Mouse (Mus musculus) forebrain, embryonic 12.5 days (tissue): Measurements from ENCODE around the gene Fam102a. TPM values are rescaled to one million over a fixed set of nuclear protein-coding genes. Genes with fewer than 3 reads are reported as not detected.
A peak's percentile ranks its signal among the peaks of the same experiment; 100 is the strongest.

Experiments used
- ATAC-seq: fragments of 200-750 bp; cut with Nextera tagmentation; 2 replicates; pipeline ENCODE4 v1.8.0; 2017; ENCODE audit warnings: moderate TSS enrichment; ENCODE audit not compliant: low FRiP score
- H3K27ac ChIP-seq: fragments of 300-500 bp; sonication (generic); 2 replicates; pipeline ENCODE4 v1.5.1; 2016; ENCODE audit warnings: mild to moderate bottlenecking
- H3K27me3 ChIP-seq: fragments of 300-500 bp; sonication (generic); 2 replicates; pipeline ENCODE4 v1.6.1; 2016; ENCODE audit warnings: mild to moderate bottlenecking
- H3K36me3 ChIP-seq: fragments of 300-500 bp; sonication (generic); replicated peaks from 2 replicates; pipeline ENCODE4 v1.6.1; 2016; ENCODE audit warnings: mild to moderate bottlenecking
- H3K4me1 ChIP-seq: fragments of 300-500 bp; sonication (generic); 2 replicates; pipeline ENCODE4 v1.6.1; 2016
- H3K4me2 ChIP-seq: fragments of 300-500 bp; sonication (generic); 2 replicates; pipeline ENCODE4 v1.6.1; 2016; ENCODE audit warnings: mild to moderate bottlenecking, moderate library complexity
- H3K4me3 ChIP-seq: fragments of 300-500 bp; sonication (generic); replicated peaks from 2 replicates; pipeline ENCODE4 v1.5.1; 2016; ENCODE audit warnings: mild to moderate bottlenecking
- H3K9ac ChIP-seq: fragments of 300-500 bp; sonication (generic); 2 replicates; pipeline ENCODE4 v1.6.1; 2016; ENCODE audit warnings: mild to moderate bottlenecking
- H3K9me3 ChIP-seq: fragments of 300-500 bp; sonication (generic); 2 replicates; pipeline ENCODE4 v1.6.1; 2016
- WGBS: fragments of 180-500 bp; shearing (Covaris S2); methylation state at CpG from one replicate; pipeline ENCODE4 v1.1.7; 2016; 5-methylcytosine and 5-hydroxymethylcytosine counted together
- polyA plus RNA-seq: library from polyadenylated mRNA; unstranded; fragments of >200 nt; fragmentation: Nextera tagmentation; extraction: Ambion mirVana; gene quantifications from 2 replicates; pipeline ENCODE4 v1.2.1, GENCODE M21; 2016

Fam102a gene
- polyA plus RNA-seq, 1 experiment from 2014 or later, result 8.7 TPM

- Histone ChIP-seq H3K9me3 (no peaks in the 10 kb centered on the region), H3K27ac (no peak within 1 kb of the TSS), H3K4me2 (peak within 1 kb of the TSS; percentile 100), H3K36me3 (no peaks in the 10 kb centered on the region), H3K27me3 (peaks cover 47% of the 10 kb centered on the region), H3K9ac (peak within 1 kb of the TSS; percentile 69), H3K4me3 (peak within 1 kb of the TSS; percentile 54), H3K4me1 (peaks cover 18% of the 10 kb centered on the region)
- 5% methylated on average over 28 of the region's 28 CpGs for whole genome bisulfite sequencing
- peak; percentile 75 for ATAC-seq
Observed at GRCm38 (mm10) chr2:32575586-32576160, 40.5 kb downstream of the Fam102a start, which contains the start of gene 9430097D07Rik. Gene 9430097D07Rik (minus strand): TSS chr2:32575684.

GRCm38 (mm10) chr2:32576532-32576931 is 41.4 kb downstream of the Fam102a start:
- peaks cover 51% of the 10 kb centered on the region for H3K27me3 ChIP-seq
- no peaks in the 10 kb centered on the region for H3K9me3 ChIP-seq
- no peak overlapping the region for H3K9ac ChIP-seq
- WGBS, result 90% methylated on average over 9 of the region's 9 CpGs
- peaks cover 12% of the 10 kb centered on the region for H3K4me1 ChIP-seq
- H3K27ac ChIP-seq, result no peak overlapping the region
- ATAC-seq, result no peak
- H3K36me3 ChIP-seq, result no peaks in the 10 kb centered on the region
- no peak overlapping the region for H3K4me3 ChIP-seq
- H3K4me2 ChIP-seq, result 0 out of 2 replicates have a peak overlapping the region, but pooled peaks have one; percentile 100

- WGBS, result 40% methylated on average over 25 of the region's 30 CpGs
- H3K27me3 ChIP-seq, result peaks cover 51% of the 10 kb centered on the region
Observed at GRCm38 (mm10) chr2:32578146-32579046, 43.3 kb downstream of the Fam102a start.

GRCm38 (mm10) chr2:32581450-32582095 is 46.4 kb downstream of the Fam102a start:
- H3K36me3 ChIP-seq, result no peaks in the 10 kb centered on the region
- no peak overlapping the region for H3K27ac ChIP-seq
- H3K27me3 ChIP-seq, result peaks cover 54% of the 10 kb centered on the region
- peak overlapping the region; percentile 32 for H3K4me2 ChIP-seq
- 35% methylated on average over 19 of the region's 19 CpGs for WGBS
- no peak overlapping the region for H3K9ac ChIP-seq
- peak; percentile 51; the same call in 1 of the 2 replicates for ATAC-seq
- peak overlapping the region; percentile 22 for H3K4me3 ChIP-seq
- H3K9me3 ChIP-seq, result no peaks in the 10 kb centered on the region
- H3K4me1 ChIP-seq, result peaks cover 9% of the 10 kb centered on the region

More at GRCm38 (mm10) chr2:32578146-32579046, 43.3 kb downstream of the Fam102a start:
- H3K27ac ChIP-seq, result no peak overlapping the region
- no peaks in the 10 kb centered on the region for H3K36me3 ChIP-seq
- no peak for ATAC-seq
- H3K4me3 ChIP-seq, result no peak overlapping the region
- no peak overlapping the region for H3K4me2 ChIP-seq
- no peaks in the 10 kb centered on the region for H3K9me3 ChIP-seq
- peaks cover 12% of the 10 kb centered on the region for H3K4me1 ChIP-seq
- H3K9ac ChIP-seq, result no peak overlapping the region

GRCm38 (mm10) chr2:32582830-32583799 is 48.0 kb downstream of the Fam102a start:
- Histone ChIP-seq H3K27ac (no peak overlapping the region), H3K4me2 (peak overlapping the region; percentile 56), H3K9me3 (no peaks in the 10 kb centered on the region), H3K9ac (peak overlapping the region; percentile 22; the same call in 1 of the 2 replicates), H3K27me3 (peaks cover 38% of the 10 kb centered on the region), H3K4me3 (peak overlapping the region; percentile 22), H3K36me3 (no peaks in the 10 kb centered on the region), H3K4me1 (peaks cover 22% of the 10 kb centered on the region)
- 12% methylated on average over 37 of the region's 37 CpGs for WGBS
- peak; percentile 78 for ATAC-seq

GRCm38 (mm10) chr2:32585149-32585714 is 50.1 kb downstream of the Fam102a start:
- no peak overlapping the region for H3K9ac ChIP-seq
- no peaks in the 10 kb centered on the region for H3K36me3 ChIP-seq
- no peak overlapping the region for H3K4me2 ChIP-seq
- no peak overlapping the region for H3K27ac ChIP-seq
- 87% methylated on average over 7 of the region's 7 CpGs for WGBS
- H3K4me1 ChIP-seq, result peaks cover 30% of the 10 kb centered on the region
- no peak overlapping the region for H3K4me3 ChIP-seq
- peaks cover 17% of the 10 kb centered on the region for H3K27me3 ChIP-seq
- ATAC-seq, result no peak
- no peaks in the 10 kb centered on the region for H3K9me3 ChIP-seq

DNA sequence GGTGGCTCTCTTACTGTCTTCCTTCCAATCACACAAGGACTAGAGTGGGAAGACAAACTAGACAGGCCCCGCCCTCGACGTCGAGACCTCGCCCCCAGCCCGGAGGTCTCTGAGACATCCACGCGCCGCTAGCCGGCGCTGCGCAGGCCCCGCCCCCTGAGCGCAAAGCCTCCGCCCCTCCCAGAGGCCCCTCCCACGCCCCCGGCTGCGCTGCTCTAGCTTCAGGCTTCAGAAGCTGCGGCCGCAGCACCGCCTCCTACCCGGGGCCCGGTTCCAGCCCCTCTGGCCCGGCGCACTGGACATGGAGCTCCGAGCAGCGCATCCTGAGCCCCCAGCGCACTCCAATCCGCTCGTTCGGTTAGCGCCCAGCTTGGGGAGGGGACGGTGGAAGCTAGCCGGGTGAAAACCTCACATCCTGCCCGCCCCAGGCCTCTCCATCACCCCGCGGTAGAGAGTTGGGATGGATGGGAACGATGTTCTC is 51.8 kb downstream of the Fam102a start, which contains the start of gene St6galnac4:
TSS of gene St6galnac4 (plus strand) at position 225 of the 481 bp plus-strand sequence.
- Histone ChIP-seq H3K9me3 (no peaks in the 10 kb centered on the region), H3K27ac (peak within 1 kb of the TSS; percentile 19; the same call in 1 of the 2 replicates), H3K27me3 (peaks cover 9% of the 10 kb centered on the region), H3K36me3 (no peaks in the 10 kb centered on the region), H3K4me2 (peak within 1 kb of the TSS; percentile 77), H3K9ac (peak within 1 kb of the TSS; percentile 65), H3K4me1 (peaks cover 30% of the 10 kb centered on the region), H3K4me3 (peak within 1 kb of the TSS; percentile 53)
- ATAC-seq, result peak; percentile 85
- WGBS, result under 1% methylated on average over 38 of the region's 38 CpGs

DNA sequence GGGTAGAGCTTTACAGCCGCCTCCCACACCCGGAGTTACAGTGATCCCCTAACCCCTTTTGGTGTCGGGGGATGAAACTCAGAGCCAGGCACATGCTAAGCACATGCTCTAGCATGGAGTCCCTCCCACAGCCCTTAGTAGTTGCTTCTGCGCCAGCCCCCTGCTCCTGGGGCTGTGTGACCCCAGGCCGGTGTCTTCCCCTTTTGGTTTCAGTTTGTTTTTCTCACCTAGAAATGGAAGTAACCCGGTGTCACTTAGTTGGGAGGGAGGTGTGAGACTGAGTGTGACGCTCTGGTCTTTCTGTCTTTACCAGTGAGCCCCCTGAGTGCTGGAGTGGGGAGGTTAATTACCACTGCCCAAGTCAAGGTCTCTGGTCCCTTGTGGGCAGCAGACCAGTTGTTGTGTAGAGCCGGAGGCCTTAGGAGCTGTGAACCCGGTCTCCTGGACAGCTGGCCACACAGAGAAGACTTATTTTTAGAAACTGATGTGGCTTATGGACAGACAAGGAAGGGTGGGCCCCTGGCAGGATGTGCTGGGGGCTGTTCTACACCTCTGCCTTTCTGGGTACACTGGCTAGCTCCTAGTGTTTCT is 52.7 kb downstream of the Fam102a start:
- Histone ChIP-seq H3K4me3 (peak overlapping the region; percentile 53), H3K36me3 (no peaks in the 10 kb centered on the region), H3K9me3 (no peaks in the 10 kb centered on the region), H3K27ac (no peak overlapping the region), H3K9ac (no peak overlapping the region; the same call in 1 of the 2 replicates), H3K4me1 (peaks cover 29% of the 10 kb centered on the region), H3K4me2 (peak overlapping the region; percentile 77), H3K27me3 (peaks cover 9% of the 10 kb centered on the region)
- no peak for ATAC-seq
- 62% methylated on average over 9 of the region's 9 CpGs for WGBS

- H3K27ac ChIP-seq, result no peak overlapping the region; the same call in 1 of the 2 replicates
- WGBS, result 76% methylated on average over 11 of the region's 11 CpGs
- no peak overlapping the region for H3K4me2 ChIP-seq
- peaks cover 24% of the 10 kb centered on the region for H3K4me1 ChIP-seq
- H3K4me3 ChIP-seq, result no peak overlapping the region
- H3K9ac ChIP-seq, result no peak overlapping the region
- H3K36me3 ChIP-seq, result no peaks in the 10 kb centered on the region
- no peak for ATAC-seq
- H3K9me3 ChIP-seq, result no peaks in the 10 kb centered on the region
- peaks cover 9% of the 10 kb centered on the region for H3K27me3 ChIP-seq
Observed at GRCm38 (mm10) chr2:32589213-32589795, 54.2 kb downstream of the Fam102a start.

DNA sequence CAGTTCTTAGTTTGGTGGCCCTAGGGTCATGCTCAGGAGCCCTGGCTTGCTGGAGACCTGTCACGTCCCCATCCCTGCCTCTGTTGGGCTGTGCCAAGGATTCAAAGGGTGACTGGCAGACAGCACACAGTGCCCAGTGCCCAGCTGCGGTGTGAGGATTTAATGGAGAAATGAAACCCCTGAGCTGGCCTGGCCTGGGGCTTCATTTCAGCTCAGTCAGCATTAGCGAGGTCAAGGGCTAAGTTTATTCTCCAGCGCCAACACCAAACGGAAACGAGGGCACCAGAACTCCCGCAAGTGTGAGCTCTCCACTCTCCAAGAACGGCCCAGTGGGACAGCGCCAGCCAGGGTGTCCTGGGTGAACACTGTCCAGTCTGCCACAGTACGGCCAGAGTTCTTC is 55.1 kb downstream of the Fam102a start:
- Histone ChIP-seq H3K9me3 (no peaks in the 10 kb centered on the region), H3K27me3 (peaks cover 9% of the 10 kb centered on the region), H3K4me3 (no peak overlapping the region), H3K27ac (no peak overlapping the region), H3K4me2 (no peak overlapping the region), H3K4me1 (peaks cover 24% of the 10 kb centered on the region), H3K36me3 (0 out of 2 replicates have a peak, but pooled peaks cover 4% of the 10 kb centered on the region), H3K9ac (no peak overlapping the region)
- ATAC-seq, result no peak
- 88% methylated on average over 10 of the region's 10 CpGs for WGBS
